Mouse (Mus musculus) layer of hippocampus, adult 9-10 months (tissue): ENCODE measurements around the gene Lmntd1.

Experiments
- DNase-seq: peaks from one replicate; pipeline ENCODE4 v3.0.0; 2022; ENCODE audit warnings: low spot score

Lmntd1 gene

DNA sequence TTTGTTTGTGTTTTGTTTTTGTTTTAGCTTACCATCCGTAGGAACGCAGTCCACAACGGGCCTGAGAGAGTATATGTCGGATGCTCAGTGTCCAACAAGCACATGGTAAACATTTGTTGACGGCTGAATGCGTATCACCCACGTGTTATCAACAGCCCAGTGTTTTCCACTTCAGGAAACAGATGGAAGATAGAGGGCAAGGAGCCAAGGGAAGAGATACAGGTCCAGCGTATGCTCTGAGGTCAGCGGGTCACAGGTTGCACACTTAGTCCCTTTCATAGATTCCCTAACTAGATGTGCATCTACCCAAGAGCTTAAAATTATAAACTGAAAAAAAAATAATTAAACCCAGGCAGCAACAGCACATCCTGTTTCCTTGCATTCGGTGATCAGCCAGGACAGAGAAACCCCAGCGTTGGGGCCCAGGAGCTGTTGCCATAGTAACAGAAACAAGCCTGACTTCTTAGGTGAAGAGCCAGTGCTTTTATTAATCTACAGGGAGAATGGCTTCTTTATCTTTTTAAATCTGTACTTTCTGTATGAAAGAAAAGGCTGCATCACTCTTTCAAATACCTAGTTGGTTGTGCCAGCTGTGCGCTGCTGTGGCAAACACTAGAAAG is 128.0 kb downstream of the Lmntd1 start:
- DNase-seq: no peak

DNA sequence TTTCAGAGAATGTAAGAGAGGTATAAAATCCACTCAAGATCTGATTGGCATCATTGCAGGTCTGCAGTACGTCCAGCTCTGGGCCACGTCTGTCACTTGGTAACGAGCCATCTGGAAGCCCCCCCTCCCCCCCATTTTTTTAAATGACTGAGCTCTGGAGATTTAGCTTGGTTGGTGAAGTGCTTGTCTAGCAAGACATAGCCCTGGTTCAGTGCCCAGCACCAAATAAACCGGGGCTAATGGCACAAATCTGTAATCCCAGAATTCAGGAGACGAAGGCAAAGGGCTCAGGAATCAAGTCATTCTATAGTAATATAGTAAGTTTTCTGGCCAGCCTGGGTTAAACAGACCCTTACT is 130.8 kb downstream of the Lmntd1 start:
- no peak for DNase-seq

DNA sequence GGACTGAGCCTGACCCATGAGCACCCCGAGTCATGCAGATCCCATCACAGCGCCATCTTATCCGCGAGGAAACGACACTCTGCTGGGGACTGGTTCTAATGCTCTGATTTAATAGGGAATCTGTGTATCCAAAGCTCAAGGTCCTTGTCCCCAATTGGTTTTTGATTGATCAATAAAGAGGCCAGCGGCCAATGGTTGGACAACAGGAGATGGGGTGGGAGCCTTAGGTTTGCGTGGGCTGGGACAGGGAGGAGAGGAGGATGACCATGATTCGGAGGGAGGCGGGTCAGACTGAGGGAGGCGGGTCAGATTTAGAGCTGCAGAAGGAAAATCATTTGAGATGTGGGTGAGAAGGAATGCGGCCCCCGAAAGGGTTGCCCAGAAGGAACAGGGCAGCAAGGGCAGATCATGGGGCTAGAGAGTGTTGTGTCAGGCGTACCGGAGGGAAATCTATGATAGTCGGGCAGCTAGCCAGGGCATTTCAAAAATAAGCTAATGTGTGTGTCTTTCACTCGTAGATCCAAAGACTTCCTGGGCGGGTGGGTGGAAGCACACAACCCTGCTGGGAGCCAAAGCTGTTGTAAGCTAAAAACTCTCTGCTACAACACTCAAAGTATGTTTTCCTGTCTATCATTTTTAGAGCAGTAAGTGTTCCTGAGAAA is 131.3 kb downstream of the Lmntd1 start:
- no peak for DNase-seq

DNA sequence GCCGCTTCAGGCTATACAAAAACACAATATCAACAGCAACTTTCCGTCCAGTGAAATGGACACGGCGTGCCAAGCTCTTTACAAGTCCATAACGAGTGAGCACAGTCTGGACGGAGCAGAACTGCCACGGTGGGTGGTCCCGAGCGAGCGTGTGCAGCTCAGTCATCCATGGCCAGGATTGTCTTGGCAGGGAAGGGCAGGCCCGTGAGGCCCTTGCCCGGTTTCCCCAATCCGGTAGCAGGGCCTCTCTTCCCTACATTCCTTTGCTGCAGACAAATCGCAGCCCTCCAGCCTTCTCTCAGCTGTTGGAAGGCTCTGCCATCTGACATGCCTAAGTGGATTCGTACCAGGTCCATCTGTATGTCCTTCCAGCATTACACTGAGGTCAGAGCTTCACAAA is 132.2 kb downstream of the Lmntd1 start:
- DNase-seq: no peak

DNA sequence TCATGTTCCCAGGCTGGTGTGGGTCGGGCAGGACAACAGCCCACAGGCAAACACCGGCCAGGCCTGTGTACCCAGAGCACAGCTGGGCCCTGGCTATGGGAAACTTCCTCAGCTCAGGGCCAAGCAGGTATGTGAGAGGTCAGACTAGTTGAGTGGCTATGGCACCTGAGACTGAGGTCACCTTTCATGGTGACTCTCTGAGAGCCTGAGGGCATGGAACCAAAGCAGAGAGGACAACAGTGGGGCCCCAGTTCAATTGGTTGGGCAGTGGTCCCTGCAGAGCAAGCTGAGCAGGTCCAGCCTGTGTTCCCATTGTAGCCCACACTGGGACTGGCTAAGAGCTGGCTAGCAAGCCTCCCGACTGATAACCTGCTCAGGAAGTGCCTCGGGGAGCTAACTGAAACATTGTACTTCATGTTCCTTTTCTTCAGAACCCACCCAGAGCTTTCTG is 135.3 kb downstream of the Lmntd1 start:
- DNase-seq: no peak

DNA sequence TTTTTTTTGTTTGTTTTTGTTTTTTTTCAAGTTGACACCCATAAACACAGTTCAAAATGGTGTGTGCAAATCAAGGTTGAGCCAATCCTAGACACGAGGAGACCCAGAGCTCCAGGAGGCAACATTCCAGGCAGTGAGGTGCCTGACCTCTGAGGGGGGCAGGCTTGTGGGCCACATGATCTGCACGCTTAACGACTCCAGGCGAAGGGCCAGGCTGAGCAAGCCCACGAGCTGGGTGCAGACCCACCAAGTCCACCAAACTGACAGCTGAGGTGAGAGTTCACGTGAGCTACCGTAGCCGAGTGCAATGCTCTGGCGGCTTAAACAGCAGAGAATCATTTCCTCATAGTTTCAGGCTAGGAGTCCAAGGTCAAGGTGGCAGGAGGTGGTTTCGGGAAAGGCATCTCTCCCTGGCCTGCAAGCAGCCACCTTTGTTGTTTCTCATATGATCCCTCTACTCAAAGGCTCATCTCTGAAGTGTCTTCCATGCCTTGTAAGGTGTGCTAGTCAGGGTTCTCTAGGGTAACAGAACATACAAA is 136.7 kb downstream of the Lmntd1 start:
- DNase-seq: no peak

DNA sequence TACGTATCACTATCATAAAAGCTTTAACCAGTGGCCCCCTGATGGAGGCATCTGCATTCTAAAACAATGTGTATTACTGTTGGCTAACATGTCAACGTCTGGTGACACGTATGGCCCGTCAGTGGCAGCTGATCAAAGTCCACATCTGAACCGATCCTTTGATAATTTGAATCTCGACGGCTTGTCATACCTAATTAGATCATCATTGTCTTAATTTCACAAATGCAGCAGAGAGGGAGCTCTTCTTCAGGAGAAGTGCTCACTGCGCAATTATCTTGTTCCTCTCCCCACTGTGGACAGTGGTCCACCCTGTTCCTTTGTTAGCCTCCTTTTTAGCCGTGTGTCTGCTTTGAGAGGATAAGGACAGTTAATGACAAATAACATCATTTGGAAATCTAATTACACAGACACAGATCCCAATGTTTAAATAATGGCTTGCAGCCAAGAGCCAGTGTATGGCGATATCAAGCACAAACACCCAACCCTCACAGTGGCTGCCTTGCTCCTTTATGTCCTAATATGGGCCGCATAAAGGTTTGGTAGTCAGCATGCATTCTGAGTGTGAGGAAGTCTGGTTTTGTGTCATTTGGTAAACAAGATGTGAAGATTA is 142.4 kb downstream of the Lmntd1 start:
- no peak for DNase-seq

DNA sequence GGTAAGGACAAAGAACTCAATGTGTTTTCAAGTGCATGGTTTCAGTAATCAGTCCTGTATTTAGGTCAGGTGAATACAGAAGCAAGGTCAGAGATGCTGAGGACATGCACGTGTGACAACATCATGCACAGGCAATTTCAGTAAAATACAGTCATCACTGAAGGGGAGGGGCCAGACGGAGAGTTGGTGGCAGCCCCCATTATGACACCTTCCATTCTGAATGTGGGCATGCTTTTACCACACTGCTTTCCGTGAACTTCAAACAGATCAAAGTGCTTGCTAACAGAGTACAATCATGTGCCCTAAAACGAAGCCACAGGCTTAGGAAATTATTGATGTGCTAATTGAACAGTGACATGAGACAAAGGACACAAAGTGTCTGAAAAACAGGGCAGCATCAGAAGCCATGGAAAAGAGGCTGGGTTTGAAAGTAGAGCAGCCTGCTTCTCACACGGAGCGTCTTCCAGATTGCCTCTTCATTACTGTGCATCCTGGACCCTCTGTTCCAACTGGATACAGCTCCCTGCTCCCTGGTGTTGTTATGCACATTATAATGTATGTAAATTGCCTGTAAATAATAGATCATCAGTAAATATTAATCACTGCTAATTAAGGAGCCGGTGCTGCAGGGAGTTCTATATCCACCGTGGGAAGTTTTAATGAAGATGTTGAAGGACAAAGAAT is 144.7 kb downstream of the Lmntd1 start:
- no peak for DNase-seq

DNA sequence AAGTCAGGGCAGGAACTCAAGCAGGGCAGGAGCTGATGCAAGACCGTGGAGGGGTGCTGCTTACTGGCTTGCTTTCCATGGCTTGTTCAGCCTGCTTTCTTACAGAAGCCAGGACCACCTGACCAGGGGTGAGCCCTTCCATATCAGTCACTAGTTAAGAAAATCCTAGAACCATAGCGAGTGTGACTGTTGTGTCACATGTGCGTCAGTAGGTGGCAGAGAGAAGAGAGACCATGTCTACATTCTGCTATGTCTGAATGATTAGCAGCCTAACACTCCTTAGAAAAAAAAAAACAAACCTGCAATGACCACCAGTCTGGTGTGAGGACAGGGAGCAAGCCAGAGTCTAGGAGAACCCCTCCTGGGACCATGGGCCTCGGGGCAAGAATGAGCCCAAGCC is 150.1 kb downstream of the Lmntd1 start:
- no peak for DNase-seq

DNA sequence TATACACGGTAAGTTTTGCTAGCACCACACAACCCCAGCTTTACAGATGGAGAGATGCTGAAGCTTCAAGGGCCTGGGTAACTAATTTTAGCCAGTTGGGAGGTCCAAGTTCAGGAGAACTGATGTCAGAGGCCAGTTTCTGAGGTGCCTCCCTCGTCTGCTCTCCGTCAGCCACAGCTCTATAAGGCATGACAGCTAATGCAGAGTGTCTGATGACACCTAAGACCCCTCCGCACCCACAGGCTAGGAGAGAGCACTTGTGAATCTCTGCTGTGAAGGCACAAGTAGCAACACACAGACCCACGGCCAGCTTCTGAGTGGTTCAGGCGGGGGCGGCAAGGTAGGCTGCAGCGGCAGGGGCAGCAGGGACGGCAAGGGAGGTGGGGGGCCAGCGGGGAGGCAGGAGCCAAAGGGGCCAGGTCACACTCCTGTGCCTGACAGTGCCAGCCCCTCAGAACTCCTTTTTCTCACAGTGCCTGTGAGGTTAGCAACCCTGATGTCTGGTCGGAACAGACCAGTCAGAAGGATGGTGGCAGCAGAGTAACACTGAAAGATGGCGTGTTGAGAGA is 151.4 kb downstream of the Lmntd1 start:
- DNase-seq: no peak

DNA sequence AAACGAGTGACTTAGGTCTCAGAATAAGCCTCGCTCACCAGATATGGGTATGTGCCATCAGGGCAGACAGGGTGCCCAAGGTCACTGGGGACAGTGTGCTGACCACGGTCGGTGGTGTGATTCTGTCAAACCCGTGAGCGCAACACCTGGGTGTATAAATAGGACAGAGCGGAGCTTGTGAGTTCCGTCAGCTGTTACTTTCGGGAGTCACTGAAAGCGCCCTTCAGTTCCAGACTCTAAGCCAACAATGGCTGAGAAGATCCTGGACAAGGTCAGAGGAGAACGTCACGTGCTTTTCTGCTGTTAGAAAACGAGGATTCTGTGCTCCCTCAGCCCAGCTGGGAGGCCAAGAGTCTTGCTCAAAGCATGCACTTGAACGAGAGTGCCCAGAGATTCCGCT is 157.1 kb downstream of the Lmntd1 start:
- no peak for DNase-seq

DNA sequence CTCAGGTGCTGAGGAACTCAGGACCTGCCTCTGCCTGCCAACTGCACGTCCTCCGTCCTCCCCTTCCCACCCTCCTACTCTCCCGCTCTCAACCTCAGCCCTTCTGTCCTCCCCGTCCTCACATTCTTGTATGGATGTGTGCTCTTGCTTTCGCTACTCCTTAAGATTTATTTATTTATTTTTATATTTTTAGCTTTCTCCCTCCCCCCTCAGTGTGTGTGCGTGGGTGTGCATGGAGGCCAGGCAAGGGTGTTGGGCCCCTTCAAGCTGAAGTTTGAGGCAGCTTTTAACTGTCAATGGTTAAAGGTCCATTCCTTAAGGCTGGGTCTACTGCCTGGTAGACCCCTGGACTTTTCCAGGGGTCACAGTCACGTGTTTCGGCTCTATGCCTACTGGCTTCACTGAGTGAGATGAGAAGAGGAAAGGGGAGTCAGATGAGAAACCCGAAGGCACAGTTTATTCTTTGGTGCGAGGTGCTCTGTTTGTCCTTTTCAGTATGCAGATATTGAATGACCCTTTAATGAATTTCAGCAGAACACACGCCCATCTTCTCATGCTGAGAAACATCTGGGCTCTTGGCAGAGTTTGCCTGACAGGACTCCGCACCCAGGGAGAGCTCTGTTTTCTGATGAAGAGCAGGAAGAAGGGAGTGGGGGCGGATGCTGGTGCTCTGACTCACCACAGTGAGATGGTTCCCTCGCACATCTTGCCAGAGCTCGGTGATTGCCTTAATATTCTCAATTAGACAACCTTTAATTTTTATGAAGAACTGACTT is 163.3 kb downstream of the Lmntd1 start:
- no peak for DNase-seq

DNA sequence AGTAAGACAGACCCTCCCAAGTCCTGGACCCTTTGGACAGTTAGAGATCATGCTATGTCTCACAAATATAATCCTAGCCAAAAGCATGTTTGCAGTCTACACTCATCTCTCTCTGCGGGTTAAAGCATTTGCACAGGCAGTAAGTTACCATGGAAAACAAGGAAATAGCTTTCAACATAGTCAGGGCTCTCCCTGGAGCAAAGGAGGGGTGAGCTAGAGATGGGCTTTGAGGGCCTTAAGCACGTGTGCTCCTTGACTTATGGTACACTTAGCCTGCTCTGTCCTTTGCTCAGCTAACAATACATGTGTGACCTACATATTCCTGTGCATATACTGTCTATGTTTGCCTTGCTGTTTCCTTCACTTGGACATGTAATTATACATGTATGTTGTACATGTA is 165.8 kb downstream of the Lmntd1 start:
- DNase-seq: no peak

DNA sequence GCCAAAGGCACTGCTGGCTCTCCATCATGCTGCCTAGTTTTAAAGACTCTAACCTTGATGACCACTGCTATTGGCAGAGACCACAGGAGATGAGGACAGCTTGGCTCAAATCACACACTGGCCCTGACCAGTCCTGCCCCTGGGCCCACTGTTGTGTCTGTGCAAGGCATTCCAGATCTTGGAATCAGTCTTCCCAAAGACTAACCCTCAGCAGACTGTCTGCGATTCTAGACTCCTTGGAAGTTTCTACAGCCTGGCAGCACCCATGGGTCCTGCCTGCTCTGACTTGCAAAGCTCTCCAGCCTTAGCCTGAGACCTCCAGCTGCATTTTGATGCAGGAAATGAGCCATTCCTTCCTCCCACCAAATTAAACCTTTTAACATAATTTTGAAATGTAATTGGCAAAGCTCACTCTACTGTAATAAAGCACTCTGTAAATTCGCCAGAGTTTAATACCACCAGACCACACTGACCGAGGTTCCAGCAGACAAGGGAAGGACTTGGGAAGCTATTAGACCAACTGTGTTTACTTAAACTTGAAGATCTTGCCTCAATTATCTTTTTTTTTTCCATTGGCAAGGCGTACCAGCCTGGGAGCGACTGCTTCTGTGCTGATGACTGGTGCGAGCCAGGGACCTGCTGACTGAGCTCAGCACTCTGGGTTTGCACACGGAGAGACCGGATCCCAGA is 168.2 kb downstream of the Lmntd1 start:
- DNase-seq: no peak

DNA sequence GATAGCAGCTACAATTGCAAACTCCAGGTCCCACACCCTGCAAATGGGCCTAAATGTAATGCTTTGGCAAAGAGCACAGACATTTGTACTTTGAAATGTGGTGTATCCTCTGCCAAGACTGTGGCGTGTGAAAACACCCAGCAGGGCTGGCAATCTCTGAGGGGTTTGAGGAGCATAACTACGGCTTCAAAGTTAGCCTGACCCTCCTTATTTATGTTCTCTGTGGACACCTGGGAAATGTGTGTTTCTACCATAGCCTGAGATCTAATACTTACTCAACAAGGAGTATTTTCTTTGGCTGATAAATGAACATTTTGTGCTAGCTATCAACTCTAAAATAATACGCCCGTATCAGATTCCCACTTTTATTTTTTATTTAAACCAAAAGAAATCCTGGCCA is 168.7 kb downstream of the Lmntd1 start:
- no peak for DNase-seq

DNA sequence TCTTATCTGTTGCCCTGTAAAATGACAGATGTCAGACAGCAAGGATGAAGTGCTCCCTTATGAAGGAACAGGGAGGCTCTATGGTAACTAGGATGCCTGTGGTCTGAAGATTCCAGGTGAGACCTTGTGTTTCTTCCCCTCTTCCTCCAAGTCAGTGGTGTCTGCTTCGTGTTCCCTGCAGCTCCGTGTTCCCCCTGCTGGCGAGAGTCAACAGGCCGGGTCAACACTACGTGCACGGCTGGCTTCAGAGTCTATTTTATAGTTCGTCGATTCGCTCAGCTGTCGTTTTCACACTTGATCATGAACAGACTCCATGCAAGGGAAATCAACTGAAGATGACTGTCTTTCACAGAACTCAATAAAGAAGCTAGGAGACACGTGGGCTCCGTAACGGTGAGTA is 171.3 kb downstream of the Lmntd1 start:
- DNase-seq: no peak

DNA sequence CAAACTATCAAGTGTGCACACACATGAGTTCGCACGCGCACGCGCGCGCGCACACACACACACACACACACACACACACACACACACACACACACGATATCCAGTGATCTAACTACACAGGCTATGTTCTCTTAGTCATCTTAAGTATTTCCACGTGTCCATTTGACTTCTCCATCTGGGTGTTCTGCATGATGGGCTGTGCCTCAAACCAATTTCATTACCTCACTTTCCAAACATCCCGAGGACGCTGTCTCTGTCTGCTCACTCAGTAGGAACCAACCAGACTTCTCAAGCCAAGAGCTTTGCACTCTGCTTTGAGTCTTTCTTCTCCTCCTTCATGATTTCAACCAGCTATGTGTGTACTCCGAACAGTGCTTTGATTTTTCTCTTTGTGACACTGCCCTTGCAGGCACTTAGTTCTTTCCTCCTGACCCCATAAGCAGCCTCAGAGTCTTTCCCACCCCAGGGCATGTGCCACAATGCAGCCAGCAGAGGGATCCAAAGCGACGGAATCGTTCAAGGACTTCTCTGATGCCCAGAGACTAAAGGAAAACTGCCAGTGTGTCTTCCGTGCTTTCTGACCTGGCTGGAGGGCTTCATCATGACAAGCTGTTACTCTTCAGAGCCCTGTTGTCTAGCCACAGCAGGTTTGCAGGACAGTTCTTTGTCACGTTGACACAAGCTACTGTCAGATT is 172.6 kb downstream of the Lmntd1 start:
- DNase-seq: no peak

DNA sequence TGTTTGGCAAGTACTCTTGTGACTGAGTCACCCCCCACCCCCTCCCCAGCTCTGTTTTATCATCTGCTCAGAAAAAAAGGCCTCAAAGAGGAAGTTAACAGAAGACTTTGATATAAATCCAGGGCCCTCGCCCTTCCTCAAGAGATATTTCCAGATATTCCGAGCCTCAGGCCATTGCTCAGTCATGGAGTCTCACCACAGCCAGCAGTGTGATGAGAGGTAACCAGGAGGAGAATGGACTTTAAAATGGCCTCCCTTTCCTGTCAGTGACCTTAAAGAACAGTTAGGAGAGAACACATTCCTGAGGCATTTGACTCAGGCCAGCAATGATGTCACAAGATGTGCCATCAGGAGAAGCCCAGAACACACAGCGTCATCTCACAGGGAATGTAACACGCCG is 175.3 kb downstream of the Lmntd1 start:
- DNase-seq: no peak

DNA sequence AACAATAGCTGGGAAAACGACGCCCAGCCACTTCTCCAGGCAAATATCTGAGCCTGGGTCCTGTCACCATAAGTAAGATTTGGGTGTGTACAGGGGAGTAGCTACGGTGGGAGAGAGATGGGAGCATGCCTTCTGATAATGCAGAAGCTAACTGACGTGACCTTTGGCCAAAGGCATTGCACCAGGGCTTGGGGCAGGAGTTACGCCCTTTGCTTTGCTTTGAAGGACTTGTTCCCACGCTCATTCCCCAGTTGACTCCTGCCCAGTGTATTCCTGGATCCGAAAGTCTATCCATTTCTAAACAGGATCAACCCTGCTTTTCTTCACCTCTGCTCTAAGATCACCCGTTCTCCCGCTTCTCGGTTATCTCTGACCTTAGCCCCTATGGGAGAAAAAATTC is 178.4 kb downstream of the Lmntd1 start:
- DNase-seq: no peak

DNA sequence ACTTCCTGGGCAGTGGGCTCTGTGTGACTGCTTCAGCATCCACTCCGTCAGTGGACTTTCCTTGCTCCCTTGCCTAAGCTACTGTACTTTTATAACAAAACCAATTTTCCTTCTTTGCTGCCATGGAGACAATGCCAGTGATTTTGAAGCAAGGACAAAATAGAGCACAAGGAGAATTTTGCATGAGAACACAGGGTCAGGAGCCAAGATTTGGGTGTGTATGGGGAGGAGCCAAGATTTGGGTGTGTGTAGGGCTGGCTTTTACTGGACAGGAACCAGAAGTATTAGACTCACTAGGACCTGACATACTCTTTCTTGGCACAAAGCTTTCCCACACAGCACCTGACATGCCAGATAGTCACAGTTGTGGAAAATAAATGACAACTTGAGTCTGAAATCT is 179.0 kb downstream of the Lmntd1 start:
- DNase-seq: no peak

DNA sequence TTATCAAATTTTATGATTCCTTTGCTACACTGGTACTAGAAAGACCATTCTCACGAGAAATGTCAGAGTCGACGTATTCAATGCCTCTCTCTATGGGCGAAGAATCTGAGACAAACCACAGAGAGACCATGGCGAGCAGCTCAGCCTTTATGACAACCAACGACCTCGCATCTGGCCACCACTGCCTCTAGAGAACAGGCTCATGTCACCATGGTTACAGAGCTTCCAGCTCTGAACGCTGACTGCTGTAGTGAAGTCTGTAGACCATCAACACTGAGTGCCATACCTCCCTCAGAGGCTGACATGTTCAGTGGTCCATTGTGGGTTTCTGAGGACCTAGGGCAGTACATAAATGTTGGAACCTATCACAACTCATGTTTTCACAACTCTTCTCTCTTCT is 180.2 kb downstream of the Lmntd1 start:
- DNase-seq: no peak
